Mouse (Mus musculus): ENCODE results near the gene Dolk.

DNA sequence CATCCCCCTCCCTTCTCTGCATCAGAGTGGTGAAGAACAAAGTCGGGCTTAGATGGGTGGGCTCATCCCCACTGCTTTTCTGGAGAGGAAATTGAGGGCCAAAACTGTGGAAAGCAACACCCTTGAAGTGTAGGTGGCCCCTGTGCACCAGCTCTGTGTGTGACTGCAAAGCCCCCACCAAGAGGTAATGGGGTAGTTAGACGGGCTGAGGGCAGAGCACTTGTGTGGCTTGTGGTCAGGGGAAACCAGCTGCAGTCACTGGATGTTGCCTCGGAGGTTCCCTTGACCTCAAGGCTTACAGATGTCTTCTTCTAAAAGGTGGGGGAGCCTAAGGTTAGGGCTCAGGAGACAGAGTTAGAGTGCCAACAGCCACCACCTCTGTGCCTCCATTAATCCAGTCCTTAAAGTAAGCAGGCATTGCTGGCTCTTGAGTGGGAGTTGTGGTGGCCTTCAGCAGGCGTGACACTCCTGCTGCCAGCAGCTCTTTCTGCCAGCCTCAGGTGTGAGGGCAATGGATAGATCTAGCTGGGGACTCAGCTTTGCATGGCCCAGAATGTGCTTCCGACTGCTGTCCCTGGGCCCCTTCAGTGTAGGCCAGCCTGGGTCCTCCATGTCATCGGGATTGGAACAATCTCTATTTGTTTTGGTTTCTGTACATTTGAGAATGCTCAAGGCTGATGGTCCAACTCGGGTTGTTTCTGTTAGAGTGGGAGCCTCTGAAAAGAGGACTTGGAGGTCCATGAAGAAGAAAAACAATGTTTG is 28.3 kb downstream of the Dolk start:
- TF ChIP-seq CTCF (conservative IDR thresholded peaks at IDR 0.05; ENCODE audit: low read length) (no peak), NANOG (IDR thresholded peaks at IDR 0.05; ENCODE audit: borderline replicate concordance, low read length) (no peak), POU5F1 (IDR thresholded peaks at IDR 0.05; ENCODE audit: borderline replicate concordance, low read length) (no peak)
